Mouse (Mus musculus): ENCODE results near the gene Selenov. TPM values are rescaled to one million over a fixed set of nuclear protein-coding genes. Genes with fewer than 3 reads are reported as not detected.

Selenov gene
- polyA plus RNA-seq, 1 experiment from 2014 or later = not detected

GRCm38 (mm10) chr7:28301616-28302433 lies 10.8 kb upstream of the Selenov start, which contains the start of gene Dll3:
TSS of gene Dll3 (minus strand) at chr7:28302238.
- H3K4me1 ChIP-seq (ENCODE audit: insufficient read depth) = peaks cover 2% of the 10 kb centered on the region
- peak within 1 kb of the TSS; percentile 19; the same call in 1 of the 2 replicates for H3K4me3 ChIP-seq (ENCODE audit: low read depth, low read length)
- DNase-seq (peak; percentile 72), ATAC-seq (peak; percentile 44; the same call in 1 of the 2 replicates)
- peaks cover 50% of the 10 kb centered on the region for H3K27me3 ChIP-seq (ENCODE audit: insufficient read depth, low read length)
- no peak for TF ChIP-seq EP300 (IDR thresholded peaks at IDR 0.05; ENCODE audit: low read depth)
- peak; percentile 73 for TF ChIP-seq CTCF (IDR thresholded peaks at IDR 0.05; ENCODE audit: low read depth)
- H3K9me3 ChIP-seq (ENCODE audit: low read length) = no peaks in the 10 kb centered on the region
- peak within 1 kb of the TSS; percentile 62 for H3K4me2 ChIP-seq (ENCODE audit: low read depth, low read length)
- peaks cover 16% of the 10 kb centered on the region for H3K36me3 ChIP-seq (replicated peaks; ENCODE audit: insufficient read depth, low read length)
- no peak within 1 kb of the TSS for H3K9ac ChIP-seq (replicated peaks)
- H3K27ac ChIP-seq (ENCODE audit: low read depth) = no peak within 1 kb of the TSS
- 3% methylated on average over 30 of the region's 30 CpGs for WGBS (ENCODE audit: insufficient replicate concordance)

GRCm38 (mm10) chr7:28298837-28299625 lies 8.0 kb upstream of the Selenov start:
- H3K4me1 ChIP-seq (ENCODE audit: insufficient read depth) = peaks cover 8% of the 10 kb centered on the region
- DNase-seq (peak; percentile 40), ATAC-seq (peak; percentile 63; the same call in 1 of the 2 replicates)
- H3K36me3 ChIP-seq (replicated peaks; ENCODE audit: insufficient read depth, low read length) = no peaks in the 10 kb centered on the region
- no peak overlapping the region for H3K9ac ChIP-seq (replicated peaks)
- H3K4me3 ChIP-seq (ENCODE audit: low read depth, low read length) = no peak overlapping the region
- TF ChIP-seq EP300 (IDR thresholded peaks at IDR 0.05; ENCODE audit: low read depth) (no peak), CTCF (IDR thresholded peaks at IDR 0.05; ENCODE audit: low read depth) (peak; percentile 69)
- WGBS (ENCODE audit: insufficient replicate concordance) = 24% methylated on average over 41 of the region's 43 CpGs
- no peak overlapping the region for H3K4me2 ChIP-seq (ENCODE audit: low read depth, low read length)
- H3K27ac ChIP-seq (ENCODE audit: low read depth) = no peak overlapping the region
- peaks cover 73% of the 10 kb centered on the region for H3K27me3 ChIP-seq (ENCODE audit: insufficient read depth, low read length)
- no peaks in the 10 kb centered on the region for H3K9me3 ChIP-seq (ENCODE audit: low read length)

- Histone ChIP-seq H3K9me3 (ENCODE audit: low read length) (no peaks in the 10 kb centered on the region), H3K4me3 (ENCODE audit: low read depth, low read length) (peak overlapping the region; percentile 43), H3K27ac (ENCODE audit: low read depth) (no peak overlapping the region), H3K4me2 (ENCODE audit: low read depth, low read length) (peak overlapping the region; percentile 70), H3K4me1 (ENCODE audit: insufficient read depth) (peaks cover 11% of the 10 kb centered on the region), H3K9ac (replicated peaks) (no peak overlapping the region), H3K36me3 (replicated peaks; ENCODE audit: insufficient read depth, low read length) (no peaks in the 10 kb centered on the region), H3K27me3 (ENCODE audit: insufficient read depth, low read length) (peaks cover 84% of the 10 kb centered on the region)
- WGBS (ENCODE audit: insufficient replicate concordance) = 4% methylated on average over 45 of the region's 63 CpGs
- no peak for TF ChIP-seq EP300 (IDR thresholded peaks at IDR 0.05; ENCODE audit: low read depth)
- DNase-seq = peak; percentile 59
- ATAC-seq = peak; percentile 33
Measured at GRCm38 (mm10) chr7:28294481-28294880, 3.5 kb upstream of the Selenov start.

- ATAC-seq (no peak), DNase-seq (no peak)
- Histone ChIP-seq H3K27ac (ENCODE audit: low read depth) (no peak overlapping the region), H3K9ac (replicated peaks) (no peak overlapping the region), H3K4me1 (ENCODE audit: insufficient read depth) (peaks cover 11% of the 10 kb centered on the region), H3K36me3 (replicated peaks; ENCODE audit: insufficient read depth, low read length) (no peaks in the 10 kb centered on the region), H3K4me3 (ENCODE audit: low read depth, low read length) (no peak overlapping the region), H3K27me3 (ENCODE audit: insufficient read depth, low read length) (peaks cover 67% of the 10 kb centered on the region), H3K4me2 (ENCODE audit: low read depth, low read length) (peak overlapping the region; percentile 11; the same call in 1 of the 2 replicates), H3K9me3 (ENCODE audit: low read length) (no peaks in the 10 kb centered on the region)
- TF ChIP-seq EP300 (IDR thresholded peaks at IDR 0.05; ENCODE audit: low read depth) (no peak), CTCF (IDR thresholded peaks at IDR 0.05; ENCODE audit: low read depth) (no peak)
- WGBS (ENCODE audit: insufficient replicate concordance) = 2% methylated on average over 17 of the region's 18 CpGs
Measured at GRCm38 (mm10) chr7:28290165-28290564, 821 bp downstream of the Selenov start.

GRCm38 (mm10) chr7:28280630-28281029 lies 10.4 kb downstream of the Selenov start:
- 62% methylated on average over 7 of the region's 7 CpGs for WGBS (ENCODE audit: insufficient replicate concordance)
- Histone ChIP-seq H3K27ac (ENCODE audit: low read depth) (no peak overlapping the region), H3K9ac (replicated peaks) (no peak overlapping the region), H3K4me3 (ENCODE audit: low read depth, low read length) (no peak overlapping the region), H3K36me3 (replicated peaks; ENCODE audit: insufficient read depth, low read length) (no peaks in the 10 kb centered on the region), H3K27me3 (ENCODE audit: insufficient read depth, low read length) (no peaks in the 10 kb centered on the region), H3K4me2 (ENCODE audit: low read depth, low read length) (no peak overlapping the region), H3K4me1 (ENCODE audit: insufficient read depth) (peaks cover 6% of the 10 kb centered on the region), H3K9me3 (ENCODE audit: low read length) (no peaks in the 10 kb centered on the region)
- no peak for ATAC-seq
- DNase-seq = no peak
- no peak for TF ChIP-seq CTCF (IDR thresholded peaks at IDR 0.05; ENCODE audit: low read depth)
- TF ChIP-seq EP300 (IDR thresholded peaks at IDR 0.05; ENCODE audit: low read depth) = no peak

- TF ChIP-seq CTCF (IDR thresholded peaks at IDR 0.05; ENCODE audit: low read depth) = no peak
- TF ChIP-seq EP300 (IDR thresholded peaks at IDR 0.05; ENCODE audit: low read depth) = no peak
Measured at GRCm38 (mm10) chr7:28278279-28278652, 12.7 kb downstream of the Selenov start.

More at GRCm38 (mm10) chr7:28278279-28278652, 12.7 kb downstream of the Selenov start:
- no peaks in the 10 kb centered on the region for H3K27me3 ChIP-seq (ENCODE audit: insufficient read depth, low read length)
- H3K27ac ChIP-seq (ENCODE audit: low read depth) = peak overlapping the region; percentile 73; the same call in 1 of the 2 replicates
- peak overlapping the region; percentile 81 for H3K9ac ChIP-seq (replicated peaks)
- 87% methylated on average over 7 of the region's 7 CpGs for WGBS (ENCODE audit: insufficient replicate concordance)
- H3K36me3 ChIP-seq (replicated peaks; ENCODE audit: insufficient read depth, low read length) = no peaks in the 10 kb centered on the region
- peak overlapping the region; percentile 67 for H3K4me3 ChIP-seq (ENCODE audit: low read depth, low read length)
- ATAC-seq = no peak
- H3K4me2 ChIP-seq (ENCODE audit: low read depth, low read length) = peak overlapping the region; percentile 93
- peaks cover 6% of the 10 kb centered on the region for H3K4me1 ChIP-seq (ENCODE audit: insufficient read depth)
- DNase-seq = no peak
- no peaks in the 10 kb centered on the region for H3K9me3 ChIP-seq (ENCODE audit: low read length)
